Mouse (Mus musculus): ENCODE measurements around the gene Xaf1.

Xaf1 gene

GRCm38 (mm10) chr11:72353186-72353585 is 51.8 kb downstream of the Xaf1 start:
- in situ Hi-C loops (cut with MboI; ENCODE audit: unreplicated experiment in 2 of 2): loop anchor here (5.0 to 25.0 kb wide), 3 partner anchors 74 to 2009 kb away; partner anchors contain the start of genes Olfr411 (in 1 of the 2) and Olfr412 (in 1 of the 2)

- in situ Hi-C loops (cut with MboI; ENCODE audit: unreplicated experiment in 2 of 2): loop anchor here (5.0 to 25.0 kb wide), 4 partner anchors 72 to 2007 kb away; partner anchors contain the start of genes Olfr411 (in 1 of the 2) and Olfr412 (in 1 of the 2)
Measured at GRCm38 (mm10) chr11:72354971-72355728, 53.7 kb downstream of the Xaf1 start.

- in situ Hi-C loops (cut with MboI; ENCODE audit: unreplicated experiment in 2 of 2): loop anchor here in 1 of 2 experiments (25.0 kb wide), 1 partner anchor 2001 kb away; the partner anchor contains the start of genes Olfr411 and Olfr412
Measured at GRCm38 (mm10) chr11:72361385-72362346, 60.2 kb downstream of the Xaf1 start.

GRCm38 (mm10) chr11:72362347-72362741 is 60.9 kb downstream of the Xaf1 start, which contains the start of gene Tekt1:
Tekt1 (minus strand) TSS chr11:72362442.
- in situ Hi-C loops (cut with MboI; ENCODE audit: unreplicated experiment in 2 of 2): loop anchor here in 1 of 2 experiments (25.0 kb wide), 1 partner anchor 2000 kb away; the partner anchor contains the start of genes Olfr411 and Olfr412

All from v-Abl transformed pro-B cells (cell line).